Mouse (Mus musculus) cerebellum, adult 2 months (tissue): ENCODE data around the gene Parp8. TPM values are rescaled to one million over a fixed set of nuclear protein-coding genes. Genes with fewer than 3 reads are reported as not detected.

ENCODE experiments used
- DNase-seq, 2 experiments: peaks; one replicate each; pipeline ENCODE4 v3.0.0; 2021
- H3K27ac ChIP-seq: fragments of 200-500 bp; 2 replicates; pipeline ENCODE4 v1.5.1; 2012; ENCODE audit warnings: low read length, control low read depth, inconsistent platforms; ENCODE audit not compliant: insufficient read depth
- H3K27me3 ChIP-seq: fragments of 200-500 bp; 2 replicates; pipeline ENCODE4 v1.6.1; 2012; ENCODE audit warnings: inconsistent platforms, mild to moderate bottlenecking, low read length, moderate library complexity; ENCODE audit not compliant: control insufficient read depth, insufficient read depth
- H3K4me1 ChIP-seq: fragments of 200-500 bp; 2 replicates; pipeline ENCODE4 v1.6.1; 2011; ENCODE audit warnings: low read length; ENCODE audit not compliant: control insufficient read depth, insufficient read depth
- H3K4me3 ChIP-seq: fragments of 200-500 bp; replicated peaks from 2 replicates; pipeline ENCODE3; 2011; ENCODE audit warnings: mild to moderate bottlenecking, low read depth, low read length, control low read depth; ENCODE audit not compliant: insufficient read depth
- CTCF ChIP-seq: fragments of 200-500 bp; IDR thresholded peaks from 2 replicates; pipeline ENCODE4 v1.5.1; 2011; ENCODE audit warnings: low read depth, mild to moderate bottlenecking, control low read depth, low read length, moderate library complexity, borderline replicate concordance; ENCODE audit not compliant: insufficient read depth
- POLR2A ChIP-seq: fragments of 200-500 bp; IDR thresholded peaks from 2 replicates; pipeline ENCODE4 v1.6.1; 2011; ENCODE audit warnings: low read length, control low read depth, borderline replicate concordance; ENCODE audit not compliant: insufficient read depth
- WGBS: fragments of 180-500 bp; shearing (Covaris S2); methylation state at CpG from one replicate; pipeline ENCODE4 v1.1.7; 2018; 5-methylcytosine and 5-hydroxymethylcytosine counted together
- polyA plus RNA-seq: library from polyadenylated mRNA; depleted of rRNA; stranded (reverse); fragments of >200 nt; gene quantifications from 2 replicates; pipeline ENCODE4 v1.2.3, GENCODE M21; 2012; rRNA removed

The Parp8 gene
- polyA plus RNA-seq, 1 experiment, result 25.7 TPM

- Histone ChIP-seq H3K4me1 (no peaks in the 10 kb centered on the region), H3K4me3 (no peak overlapping the region), H3K27ac (no peak overlapping the region), H3K27me3 (no peaks in the 10 kb centered on the region)
- TF ChIP-seq CTCF, result no peak
- TF ChIP-seq POLR2A, result no peak
- DNase-seq, result no peak
- 80% methylated on average over 5 of the region's 5 CpGs for WGBS
Measured at GRCm38 (mm10) chr13:116843937-116844336, 181.4 kb downstream of the Parp8 start.

GRCm38 (mm10) chr13:116830984-116831383 lies 194.4 kb downstream of the Parp8 start:
- no peaks in the 10 kb centered on the region for H3K27me3 ChIP-seq
- TF ChIP-seq POLR2A (no peak), CTCF (no peak)
- DNase-seq, result no peak
- H3K4me1 ChIP-seq, result no peaks in the 10 kb centered on the region
- H3K4me3 ChIP-seq, result no peak overlapping the region
- H3K27ac ChIP-seq, result no peak overlapping the region

GRCm38 (mm10) chr13:116829015-116829414 lies 196.3 kb downstream of the Parp8 start:
- WGBS, result 93% methylated on average over 3 of the region's 3 CpGs
- no peak for DNase-seq
- TF ChIP-seq POLR2A (no peak), CTCF (no peak)

GRCm38 (mm10) chr13:116811456-116811855 lies 213.9 kb downstream of the Parp8 start:
- Histone ChIP-seq H3K27ac (no peak overlapping the region), H3K4me1 (no peaks in the 10 kb centered on the region), H3K27me3 (no peaks in the 10 kb centered on the region), H3K4me3 (no peak overlapping the region)
- DNase-seq, result no peak
- TF ChIP-seq CTCF (no peak), POLR2A (no peak)
- WGBS, result 93% methylated on average over 1 of the region's 1 CpGs

More at GRCm38 (mm10) chr13:116829015-116829414, 196.3 kb downstream of the Parp8 start:
- no peaks in the 10 kb centered on the region for H3K4me1 ChIP-seq
- no peak overlapping the region for H3K4me3 ChIP-seq
- H3K27ac ChIP-seq, result no peak overlapping the region
- H3K27me3 ChIP-seq, result no peaks in the 10 kb centered on the region

Other genes with a start within 250 kb of the Parp8 start
- gene Emb, start 183.0 kb upstream of the Parp8 start, polyA plus RNA-seq, result 34.7 and 35.7 TPM in 2 replicates
- 1.6 and 1.8 TPM in 2 replicates for gene Gm17509, start 195.5 kb upstream of the Parp8 start, polyA plus RNA-seq